Mouse (Mus musculus): ENCODE measurements around the gene Madcam1. TPM values are rescaled to one million over a fixed set of nuclear protein-coding genes. Genes with fewer than 3 reads are reported as not detected.

Gene Madcam1
- polyA plus RNA-seq, 1 experiment from 2014 or later = 0.90 TPM

Other genes with a start within 250 kb of the Madcam1 start
- gene Vmn2r83, start 195.8 kb upstream of the Madcam1 start, polyA plus RNA-seq (2016; fragmentation: Nextera tagmentation; extraction: Ambion mirVana) = not detected in 2 replicates
- 26.0 and 28.8 TPM in 2 replicates for gene Plpp2, start 130.8 kb upstream of the Madcam1 start, polyA plus RNA-seq (2016; fragmentation: Nextera tagmentation; extraction: Ambion mirVana)
- 65.0 and 73.5 TPM in 2 replicates for gene Mier2, start 109.4 kb upstream of the Madcam1 start, polyA plus RNA-seq (2016; fragmentation: Nextera tagmentation; extraction: Ambion mirVana)
- gene Theg, start 77.2 kb upstream of the Madcam1 start, polyA plus RNA-seq (2016; fragmentation: Nextera tagmentation; extraction: Ambion mirVana) = not detected in 2 replicates
- gene C2cd4c, start 50.5 kb upstream of the Madcam1 start, polyA plus RNA-seq (2016; fragmentation: Nextera tagmentation; extraction: Ambion mirVana) = not detected in 2 replicates
- 9.5 and 12.4 TPM in 2 replicates for gene Shc2, start 26.6 kb upstream of the Madcam1 start, polyA plus RNA-seq (2016; fragmentation: Nextera tagmentation; extraction: Ambion mirVana)
- gene Odf3l2, start 18.8 kb upstream of the Madcam1 start, polyA plus RNA-seq (2016; fragmentation: Nextera tagmentation; extraction: Ambion mirVana) = not detected in 2 replicates
- gene Tpgs1, start 4.8 kb downstream of the Madcam1 start, polyA plus RNA-seq (2016; fragmentation: Nextera tagmentation; extraction: Ambion mirVana) = 59.7 and 63.8 TPM in 2 replicates
- gene Cdc34, start 17.6 kb downstream of the Madcam1 start, polyA plus RNA-seq (2016; fragmentation: Nextera tagmentation; extraction: Ambion mirVana) = 253 and 264 TPM in 2 replicates
- gene Gzmm, start 24.5 kb downstream of the Madcam1 start, polyA plus RNA-seq (2016; fragmentation: Nextera tagmentation; extraction: Ambion mirVana) = 0.84 and 1.0 TPM in 2 replicates
- 598 and 623 TPM in 2 replicates for gene Bsg, start 39.9 kb downstream of the Madcam1 start, polyA plus RNA-seq (2016; fragmentation: Nextera tagmentation; extraction: Ambion mirVana)
- 0.06 TPM in 1 of 2 replicates, not detected in the other for gene Hcn2, start 52.1 kb downstream of the Madcam1 start, polyA plus RNA-seq (2016; fragmentation: Nextera tagmentation; extraction: Ambion mirVana)
- gene Polrmt, start 82.0 kb downstream of the Madcam1 start, polyA plus RNA-seq (2016; fragmentation: Nextera tagmentation; extraction: Ambion mirVana) = 50.9 and 52.9 TPM in 2 replicates
- 0.36 and 0.64 TPM in 2 replicates for gene Fgf22, start 90.5 kb downstream of the Madcam1 start, polyA plus RNA-seq (2016; fragmentation: Nextera tagmentation; extraction: Ambion mirVana)
- 92.4 and 113 TPM in 2 replicates for gene Rnf126, start 102.4 kb downstream of the Madcam1 start, polyA plus RNA-seq (2016; fragmentation: Nextera tagmentation; extraction: Ambion mirVana)
- gene Fstl3, start 112.7 kb downstream of the Madcam1 start, polyA plus RNA-seq (2016; fragmentation: Nextera tagmentation; extraction: Ambion mirVana) = 1.1 and 1.5 TPM in 2 replicates
- not detected in 2 replicates for gene Prss57, start 126.4 kb downstream of the Madcam1 start, polyA plus RNA-seq (2016; fragmentation: Nextera tagmentation; extraction: Ambion mirVana)
- 114 and 119 TPM in 2 replicates for gene Palm, start 129.0 kb downstream of the Madcam1 start, polyA plus RNA-seq (2016; fragmentation: Nextera tagmentation; extraction: Ambion mirVana)
- gene Misp, start 156.4 kb downstream of the Madcam1 start, polyA plus RNA-seq (2016; fragmentation: Nextera tagmentation; extraction: Ambion mirVana) = 0.18 and 1.0 TPM in 2 replicates
- gene Ptbp1, start 189.9 kb downstream of the Madcam1 start, polyA plus RNA-seq (2016; fragmentation: Nextera tagmentation; extraction: Ambion mirVana) = 370 and 377 TPM in 2 replicates
- gene Prtn3, start 209.9 kb downstream of the Madcam1 start, polyA plus RNA-seq (2016; fragmentation: Nextera tagmentation; extraction: Ambion mirVana) = 8.1 TPM in 2 replicates
- 91.4 and 102 TPM in 2 replicates for gene Plppr3, start 210.1 kb downstream of the Madcam1 start, polyA plus RNA-seq (2016; fragmentation: Nextera tagmentation; extraction: Ambion mirVana)
- not detected in 2 replicates for gene Elane, start 221.7 kb downstream of the Madcam1 start, polyA plus RNA-seq (2016; fragmentation: Nextera tagmentation; extraction: Ambion mirVana)
- gene Cfd, start 226.3 kb downstream of the Madcam1 start, polyA plus RNA-seq (2016; fragmentation: Nextera tagmentation; extraction: Ambion mirVana) = not detected in 2 replicates
- gene Med16, start 244.4 kb downstream of the Madcam1 start, polyA plus RNA-seq (2016; fragmentation: Nextera tagmentation; extraction: Ambion mirVana) = 61.8 and 65.7 TPM in 2 replicates
- gene Gm26602, start 246.3 kb downstream of the Madcam1 start, polyA plus RNA-seq (2016; fragmentation: Nextera tagmentation; extraction: Ambion mirVana) = 1.9 TPM in 1 of 2 replicates, not detected in the other